ENCODE assay signal across 9 mouse cellular contexts in genomic region chr2:173553863-173554262, GRCm38 (mm10). TPM values are rescaled to one million over a fixed set of nuclear protein-coding genes. Genes with fewer than 3 reads are reported as not detected.
A peak's percentile ranks its signal among the peaks of the same experiment; 100 is the strongest.
DNase-seq lines count a peak whose midpoint lies in the region; ATAC-seq and TF ChIP-seq lines count a peak whose summit lies in the region.
"Had no signal": no experiment of that assay in that cellular context is flagged by ENCODE, and none has a peak within 500 bp of the region (broad histone marks: within the 10 kb centered on the region; RNA-seq: fewer than 3 reads in every experiment).

No protein-coding gene starts in this region.

- DNase-seq in kidney, postnatal 0 days (ENCODE audit: low spot score) = no peak
- peak; percentile 71 for DNase-seq in R1 (ENCODE audit: low read depth, low spot score)
- peak; percentile 32 for DNase-seq in neural tube, embryonic 11.5 days (ENCODE audit: low spot score)
- no peak for DNase-seq in urinary bladder, postnatal 4 days (ENCODE audit: low spot score in 2 of 2)
- DNase-seq in left cerebral cortex, postnatal 10 days (ENCODE audit: extremely low spot score in 1 of 2, low spot score in 2 of 2) = no peak
- DNase-seq in gastrocnemius, postnatal 25 days = no peak

- no peak overlapping the region for H3K4me2 ChIP-seq in kidney, postnatal 0 days (ENCODE audit: low read length)
- H3K4me2 ChIP-seq in kidney, embryonic 14.5 days (replicated peaks; ENCODE audit: low read depth, low read length) = no peak overlapping the region
- H3K4me2 ChIP-seq in neural tube, embryonic 11.5 days (ENCODE audit: low read depth) = no peak overlapping the region
- H3K4me2 ChIP-seq: embryonic facial prominence, embryonic 13.5 days had no signal

- no peaks in the 10 kb centered on the region for H3K9me3 ChIP-seq in kidney, postnatal 0 days (replicated peaks; ENCODE audit: low read length)
- H3K9me3 ChIP-seq in kidney, embryonic 14.5 days (ENCODE audit: control insufficient read depth, low read length) = no peaks in the 10 kb centered on the region
- no peaks in the 10 kb centered on the region for H3K9me3 ChIP-seq in neural tube, embryonic 11.5 days (ENCODE audit: control insufficient read depth, low read length)
- H3K9me3 ChIP-seq: embryonic facial prominence, embryonic 13.5 days had no signal

- H3K27me3 ChIP-seq in kidney, postnatal 0 days (ENCODE audit: insufficient read depth, low read length) = no peaks in the 10 kb centered on the region
- H3K27me3 ChIP-seq in kidney, embryonic 14.5 days (ENCODE audit: control insufficient read depth, insufficient read depth, low read length) = no peaks in the 10 kb centered on the region
- H3K27me3 ChIP-seq in neural tube, embryonic 11.5 days (ENCODE audit: control insufficient read depth, insufficient read depth, low read length) = no peaks in the 10 kb centered on the region
- H3K27me3 ChIP-seq: embryonic facial prominence, embryonic 13.5 days had no signal

- no peak overlapping the region for H3K27ac ChIP-seq in kidney, postnatal 0 days
- H3K27ac ChIP-seq in kidney, embryonic 14.5 days (ENCODE audit: low read depth, low read length) = no peak overlapping the region
- H3K27ac ChIP-seq in neural tube, embryonic 11.5 days (ENCODE audit: low read depth, low read length) = no peak overlapping the region
- H3K27ac ChIP-seq: embryonic facial prominence, embryonic 13.5 days had no signal

- no peaks in the 10 kb centered on the region for H3K36me3 ChIP-seq in kidney, postnatal 0 days (ENCODE audit: insufficient read depth, low read length)
- H3K36me3 ChIP-seq in kidney, embryonic 14.5 days (ENCODE audit: control insufficient read depth, insufficient read depth, low read length) = no peaks in the 10 kb centered on the region
- H3K36me3 ChIP-seq in neural tube, embryonic 11.5 days (ENCODE audit: control insufficient read depth, insufficient read depth, low read length) = no peaks in the 10 kb centered on the region
- H3K36me3 ChIP-seq: embryonic facial prominence, embryonic 13.5 days had no signal

- intact Hi-C loops in left cerebral cortex, postnatal 10 days (cut with DNase I) = no loop called here

- H3K4me1 ChIP-seq in kidney, postnatal 0 days (replicated peaks; ENCODE audit: insufficient read depth, low read length) = no peaks in the 10 kb centered on the region
- 0 out of 2 replicates have a peak, but pooled peaks cover 8% of the 10 kb centered on the region for H3K4me1 ChIP-seq in kidney, embryonic 14.5 days (ENCODE audit: control insufficient read depth, insufficient read depth, low read length)
- no peaks in the 10 kb centered on the region for H3K4me1 ChIP-seq in neural tube, embryonic 11.5 days (ENCODE audit: control insufficient read depth, insufficient read depth, low read length)

- peak; percentile 70 for TF ChIP-seq CTCF in kidney, postnatal 0 days (IDR thresholded peaks at IDR 0.05; ENCODE audit: low read depth)

- ATAC-seq in kidney, postnatal 0 days (replicated peaks; ENCODE audit: low FRiP score, low read depth) = no peak
- no peak for ATAC-seq in kidney, embryonic 14.5 days (ENCODE audit: low FRiP score, low TSS enrichment)
- peak; percentile 32 for ATAC-seq in inflammation-experienced regulatory T-cells, adult 6 months
- no peak for ATAC-seq in neural tube, embryonic 11.5 days (ENCODE audit: insufficient read depth, low FRiP score, low TSS enrichment)

- no peak overlapping the region for H3K4me3 ChIP-seq in kidney, postnatal 0 days (replicated peaks; ENCODE audit: low read depth, low read length)
- H3K4me3 ChIP-seq in kidney, embryonic 14.5 days (ENCODE audit: low read length) = no peak overlapping the region
- H3K4me3 ChIP-seq in neural tube, embryonic 11.5 days (ENCODE audit: low read depth, low read length) = no peak overlapping the region
- H3K4me3 ChIP-seq: embryonic facial prominence, embryonic 13.5 days had no signal

- no peak overlapping the region for H3K9ac ChIP-seq in kidney, postnatal 0 days (ENCODE audit: low read depth, low read length)
- no peak overlapping the region for H3K9ac ChIP-seq in kidney, embryonic 14.5 days (ENCODE audit: low read depth, low read length)
- H3K9ac ChIP-seq in neural tube, embryonic 11.5 days (ENCODE audit: low read length) = no peak overlapping the region
- H3K9ac ChIP-seq: embryonic facial prominence, embryonic 13.5 days had no signal

- WGBS in kidney, postnatal 0 days = 40% methylated on average over 9 of the region's 9 CpGs
- WGBS in kidney, embryonic 14.5 days = 43% methylated on average over 9 of the region's 9 CpGs
- 43% methylated on average over 9 of the region's 9 CpGs for WGBS in neural tube, embryonic 11.5 days

RNA-seq across cellular contexts. Expression of gene Ankrd60, which starts 24.3 kb away (rescaled TPM):
- not detected in 2 replicates for polyA plus RNA-seq in kidney, postnatal 0 days (2015; fragmentation: Nextera tagmentation; extraction: Ambion mirVana)
- not detected in 2 replicates for polyA plus RNA-seq in kidney, embryonic 14.5 days (2014; fragmentation: Nextera tagmentation; extraction: Ambion mirVana)
- polyA plus RNA-seq in inflammation-experienced regulatory T-cells, adult 6 months (2017; shearing (Covaris generic)) = not detected
- polyA plus RNA-seq in neural tube, embryonic 11.5 days (2014; fragmentation: Nextera tagmentation; extraction: Ambion mirVana) = not detected in 2 replicates
- total RNA-seq in left cerebral cortex, postnatal 10 days (2021) = not detected
- total RNA-seq in gastrocnemius, postnatal 25 days (2021) = not detected
- polyA plus RNA-seq: embryonic facial prominence, embryonic 13.5 days had no signal

RNA-seq across cellular contexts. Expression of gene 1700021F07Rik, which starts 31.5 kb away (rescaled TPM):
- not detected in 2 replicates for polyA plus RNA-seq in kidney, postnatal 0 days (2015; fragmentation: Nextera tagmentation; extraction: Ambion mirVana)
- not detected in 2 replicates for polyA plus RNA-seq in kidney, embryonic 14.5 days (2014; fragmentation: Nextera tagmentation; extraction: Ambion mirVana)
- polyA plus RNA-seq in inflammation-experienced regulatory T-cells, adult 6 months (2017; shearing (Covaris generic)) = not detected
- not detected in 2 replicates for polyA plus RNA-seq in neural tube, embryonic 11.5 days (2014; fragmentation: Nextera tagmentation; extraction: Ambion mirVana)
- not detected for total RNA-seq in left cerebral cortex, postnatal 10 days (2021)
- total RNA-seq in gastrocnemius, postnatal 25 days (2021) = not detected
- polyA plus RNA-seq: embryonic facial prominence, embryonic 13.5 days had no signal

Comparison
In these comparisons a context has a peak if more than half of its experiments do, and no peak if none do; other contexts are left out.
1. DNase-seq: peak in R1 (single experiment) and neural tube, embryonic 11.5 days (single experiment); none in kidney, postnatal 0 days (single experiment), urinary bladder, postnatal 4 days (0 of 2), left cerebral cortex, postnatal 10 days (0 of 2) and gastrocnemius, postnatal 25 days (single experiment).